ENCODE assay signal across 7 mouse cellular contexts in the genomic region with DNA sequence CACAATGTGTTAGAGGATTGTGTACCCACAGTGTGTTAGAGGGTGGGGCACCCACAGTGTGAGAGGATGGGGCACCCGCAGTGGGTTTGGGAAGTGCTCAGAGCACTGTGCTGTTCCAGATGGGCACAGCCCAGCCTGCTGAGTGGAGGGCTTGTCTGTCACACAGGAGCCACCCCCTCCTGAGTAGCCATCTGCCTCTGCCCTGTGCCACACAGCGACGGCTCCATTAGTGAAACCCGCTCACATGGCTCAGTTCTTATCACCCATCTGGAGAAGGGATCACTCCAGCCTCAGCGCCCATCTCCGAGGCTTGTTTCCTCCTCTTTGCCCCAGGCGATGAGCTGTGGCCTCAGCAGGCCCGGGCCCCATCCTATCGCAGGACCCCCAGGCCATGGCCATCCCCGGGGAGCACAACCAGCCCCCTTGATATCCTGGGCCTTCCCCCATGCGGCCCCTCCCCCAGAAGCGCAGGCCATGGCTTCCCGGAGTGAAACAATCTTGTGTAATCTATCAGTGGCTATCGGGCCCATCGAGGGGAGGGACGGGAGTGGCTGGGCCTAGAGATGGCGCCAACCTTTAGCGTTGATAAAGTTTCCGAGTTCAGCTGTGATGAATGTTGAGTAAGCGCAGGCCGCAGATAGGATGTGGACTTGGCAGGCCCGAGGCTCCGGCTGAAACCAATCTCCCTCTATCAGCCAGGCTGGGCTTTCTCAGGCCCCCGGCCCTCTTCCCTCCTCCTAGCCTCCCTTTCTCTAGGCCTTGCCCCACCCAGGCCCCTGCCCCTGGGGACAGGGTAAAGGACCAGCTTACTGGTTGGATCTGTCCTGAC. TPM values are rescaled to one million over a fixed set of nuclear protein-coding genes. Genes with fewer than 3 reads are reported as not detected.
DNase-seq lines count a peak whose midpoint lies in the region; ATAC-seq and TF ChIP-seq lines count a peak whose summit lies in the region.

No protein-coding gene starts in this region.

- peaks cover 0 to 11% of the 10 kb centered on the region in 2 experiments; a peak in 1 of 4 replicates for H3K4me1 ChIP-seq in ES-E14 (ENCODE audit: control insufficient read depth in 2 of 2, insufficient read depth in 2 of 2, low read length in 2 of 2, poor library complexity in 1 of 2)
- H3K4me1 ChIP-seq in forebrain, embryonic 15.5 days = peaks cover 10% of the 10 kb centered on the region
- H3K4me1 ChIP-seq in intestine, embryonic 15.5 days (replicated peaks) = peaks cover 66% of the 10 kb centered on the region
- peaks cover 100% of the 10 kb centered on the region for H3K4me1 ChIP-seq in liver, embryonic 16.5 days (ENCODE audit: control insufficient read depth, low read depth, low read length)

- no peak for DNase-seq in ES-E14 (ENCODE audit: low read depth, low spot score)
- DNase-seq in urinary bladder, adult 2 months (ENCODE audit: low spot score) = peak; percentile 48
- no peak for DNase-seq in spleen, postnatal 36 days (ENCODE audit: low spot score in 2 of 2)

- H3K36me3 ChIP-seq in ES-E14 (ENCODE audit: control insufficient read depth, insufficient read depth, low read length, poor library complexity, severe bottlenecking) = no peaks in the 10 kb centered on the region
- H3K36me3 ChIP-seq in forebrain, embryonic 15.5 days = no peaks in the 10 kb centered on the region
- no peaks in the 10 kb centered on the region for H3K36me3 ChIP-seq in intestine, embryonic 15.5 days
- H3K36me3 ChIP-seq in liver, embryonic 16.5 days (ENCODE audit: control insufficient read depth, insufficient read depth) = peaks cover 4% of the 10 kb centered on the region

- in situ Hi-C loops in ES-E14 (cut with MboI; ENCODE audit: low sequenced_read_pairs in 2 of 2, unreplicated experiment in 2 of 2) = no loop called here

- no peaks in the 10 kb centered on the region for H3K9me3 ChIP-seq in ES-E14 (ENCODE audit: control insufficient read depth, insufficient read depth, low read depth, low read length)
- H3K9me3 ChIP-seq in forebrain, embryonic 15.5 days = no peaks in the 10 kb centered on the region
- no peaks in the 10 kb centered on the region for H3K9me3 ChIP-seq in intestine, embryonic 15.5 days
- no peaks in the 10 kb centered on the region for H3K9me3 ChIP-seq in liver, embryonic 16.5 days (replicated peaks; ENCODE audit: control insufficient read depth, low read length)

- peak overlapping the region; percentile 39 for H3K9ac ChIP-seq in ES-E14 (ENCODE audit: insufficient read depth, low read depth, low read length, poor library complexity, severe bottlenecking)
- no peak overlapping the region for H3K9ac ChIP-seq in forebrain, embryonic 15.5 days (replicated peaks)
- H3K9ac ChIP-seq in intestine, embryonic 15.5 days = peak overlapping the region; percentile 30
- H3K9ac ChIP-seq in liver, embryonic 16.5 days (ENCODE audit: low read depth, low read length) = peak overlapping the region; percentile 61

- H3K27ac ChIP-seq in ES-E14 (ENCODE audit: insufficient read depth, low read depth, low read length, poor library complexity, severe bottlenecking) = no peak overlapping the region
- no peak overlapping the region; the same call in 1 of the 2 replicates for H3K27ac ChIP-seq in forebrain, embryonic 15.5 days (replicated peaks)
- peak overlapping the region; percentile 70 for H3K27ac ChIP-seq in intestine, embryonic 15.5 days
- peak overlapping the region; percentile 80 for H3K27ac ChIP-seq in liver, embryonic 16.5 days (ENCODE audit: low read length)

- no peak overlapping the region for H3K4me2 ChIP-seq in forebrain, embryonic 15.5 days (replicated peaks)
- H3K4me2 ChIP-seq in intestine, embryonic 15.5 days (replicated peaks) = peak overlapping the region; percentile 38; the same call in 1 of the 2 replicates
- H3K4me2 ChIP-seq in liver, embryonic 16.5 days (ENCODE audit: low read depth, low read length) = peak overlapping the region; percentile 64

- no peaks in the 10 kb centered on the region for H3K27me3 ChIP-seq in forebrain, embryonic 15.5 days
- H3K27me3 ChIP-seq in intestine, embryonic 15.5 days (replicated peaks) = no peaks in the 10 kb centered on the region
- H3K27me3 ChIP-seq in liver, embryonic 16.5 days (ENCODE audit: control insufficient read depth, insufficient read depth, low read depth, low read length) = no peaks in the 10 kb centered on the region

- ATAC-seq in cerebellum, adult (ENCODE audit: insufficient number of reproducible peaks, low FRiP score, low TSS enrichment) = peak; percentile 68
- ATAC-seq in forebrain, embryonic 15.5 days (replicated peaks) = peak; percentile 59
- peak; percentile 32 for ATAC-seq in intestine, embryonic 15.5 days
- ATAC-seq in liver, embryonic 16.5 days (ENCODE audit: low read depth) = peak; percentile 22; the same call in 1 of the 2 replicates

- no peak overlapping the region; a peak in 1 of 4 replicates for H3K4me3 ChIP-seq in ES-E14 (ENCODE audit: insufficient read depth in 1 of 2, low read depth in 1 of 2, low read length in 2 of 2, poor library complexity in 1 of 2, severe bottlenecking in 1 of 2)
- H3K4me3 ChIP-seq in forebrain, embryonic 15.5 days = no peak overlapping the region
- peak overlapping the region; percentile 2; the same call in 1 of the 2 replicates for H3K4me3 ChIP-seq in intestine, embryonic 15.5 days (replicated peaks)
- peak overlapping the region; percentile 37 for H3K4me3 ChIP-seq in liver, embryonic 16.5 days (ENCODE audit: low read depth, low read length)

- 48% methylated on average over 24 of the region's 24 CpGs for WGBS in forebrain, embryonic 15.5 days
- WGBS in intestine, embryonic 15.5 days = 27% methylated on average over 24 of the region's 24 CpGs
- 14% methylated on average over 24 of the region's 24 CpGs for WGBS in liver, embryonic 16.5 days (ENCODE audit: insufficient replicate concordance)

TF ChIP-seq in ES-E14, 5 proteins besides CTCF, POLR2A, EP300 and RAD21:
- TF ChIP-seq MAFK (IDR thresholded peaks at IDR 0.05; ENCODE audit: insufficient read depth, low read depth, low read length) = no peak
- TF ChIP-seq CHD2 (IDR thresholded peaks at IDR 0.05; ENCODE audit: low read depth, low read length) = no peak
- no peak for TF ChIP-seq HCFC1 (IDR thresholded peaks at IDR 0.05; ENCODE audit: borderline replicate concordance, insufficient read depth, low read length)
- no peak for TF ChIP-seq ZNF384 (IDR thresholded peaks at IDR 0.05; ENCODE audit: low read depth, low read length)
- no peak for TF ChIP-seq ZC3H11A (IDR thresholded peaks at IDR 0.05; ENCODE audit: borderline replicate concordance, low read depth, low read length)
TF ChIP-seq in ES-E14: peak in this region for 0.

RNA-seq across cellular contexts. Expression of a gene that starts 14.4 kb away (rescaled TPM):
- total RNA-seq in ES-E14 (2012; rRNA removed) = 7.8 and 8.5 TPM in 2 replicates
- 0.89 and 0.92 TPM in 2 replicates for polyA plus RNA-seq in forebrain, embryonic 15.5 days (2015; fragmentation: Nextera tagmentation; extraction: Ambion mirVana)
- polyA plus RNA-seq in intestine, embryonic 15.5 days (2015; fragmentation: Nextera tagmentation; extraction: Ambion mirVana) = 4.9 and 5.2 TPM in 2 replicates
- polyA plus RNA-seq in liver, embryonic 16.5 days (2015; fragmentation: Nextera tagmentation; extraction: Ambion mirVana) = 6.8 and 8.1 TPM in 2 replicates
- polyA plus RNA-seq in urinary bladder, adult 2 months (2012; rRNA removed) = 13.2 and 16.2 TPM in 2 replicates

Comparison
In these comparisons a context has a peak if more than half of its experiments do, and no peak if none do; other contexts are left out.
1. H3K27ac ChIP-seq: peak in intestine, embryonic 15.5 days (single experiment) and liver, embryonic 16.5 days (single experiment); none in ES-E14 (single experiment) and forebrain, embryonic 15.5 days (single experiment).
2. H3K4me3 ChIP-seq: peak in intestine, embryonic 15.5 days (single experiment) and liver, embryonic 16.5 days (single experiment); none in ES-E14 (0 of 2) and forebrain, embryonic 15.5 days (single experiment).
3. Peak in every context shown above with its lines, with median percentiles within 50 percentile points of each other: ATAC-seq.